Mouse (Mus musculus) midbrain, embryonic 13.5 days (tissue): Measurements from ENCODE around the gene Rhbdd2. TPM values are rescaled to one million over a fixed set of nuclear protein-coding genes. Genes with fewer than 3 reads are reported as not detected.

Experiments used
- ATAC-seq: fragments of 200-750 bp; cut with Nextera tagmentation; 2 replicates; pipeline ENCODE4 v1.8.0; 2017; ENCODE audit warnings: mild to moderate bottlenecking, moderate TSS enrichment, moderate library complexity
- H3K27ac ChIP-seq: fragments of 300-500 bp; sonication (generic); 2 replicates; pipeline ENCODE4 v1.5.1; 2015; ENCODE audit warnings: inconsistent platforms, mild to moderate bottlenecking, moderate library complexity
- H3K27me3 ChIP-seq: fragments of 300-500 bp; sonication (generic); 2 replicates; pipeline ENCODE4 v1.6.1; 2015; ENCODE audit warnings: mild to moderate bottlenecking, inconsistent platforms
- H3K36me3 ChIP-seq: fragments of 300-500 bp; sonication (generic); 2 replicates; pipeline ENCODE4 v1.6.1; 2015; ENCODE audit warnings: mild to moderate bottlenecking, inconsistent platforms
- H3K4me1 ChIP-seq: fragments of 300-500 bp; sonication (generic); replicated peaks from 2 replicates; pipeline ENCODE4 v1.6.1; 2015; ENCODE audit warnings: inconsistent platforms
- H3K4me2 ChIP-seq: fragments of 300-500 bp; sonication (generic); replicated peaks from 2 replicates; pipeline ENCODE4 v1.6.1; 2015; ENCODE audit warnings: moderate library complexity, mild to moderate bottlenecking, inconsistent platforms
- H3K4me3 ChIP-seq: fragments of 300-500 bp; sonication (generic); replicated peaks from 2 replicates; pipeline ENCODE4 v1.5.1; 2015; ENCODE audit warnings: mild to moderate bottlenecking, inconsistent platforms
- H3K9ac ChIP-seq: fragments of 300-500 bp; sonication (generic); replicated peaks from 2 replicates; pipeline ENCODE4 v1.6.1; 2015; ENCODE audit warnings: mild to moderate bottlenecking, inconsistent platforms
- H3K9me3 ChIP-seq: fragments of 300-500 bp; sonication (generic); 2 replicates; pipeline ENCODE4 v1.6.1; 2016; ENCODE audit warnings: mild to moderate bottlenecking, inconsistent platforms
- WGBS: fragments of 180-500 bp; shearing (Covaris S2); methylation state at CpG from one replicate; pipeline ENCODE4 v1.1.7; 2015; 5-methylcytosine and 5-hydroxymethylcytosine counted together
- polyA plus RNA-seq: library from polyadenylated mRNA; unstranded; fragments of >200 nt; fragmentation: Nextera tagmentation; extraction: Ambion mirVana; gene quantifications from 2 replicates; pipeline ENCODE4 v1.2.1, GENCODE M21; 2015

Gene Rhbdd2
- polyA plus RNA-seq, 1 experiment from 2014 or later: 88.3 TPM

GRCm38 (mm10) chr5:135628916-135629315 is 3.5 kb upstream of the Rhbdd2 start:
- Histone ChIP-seq H3K27ac (no peak overlapping the region), H3K27me3 (no peaks in the 10 kb centered on the region), H3K4me1 (peaks cover 8% of the 10 kb centered on the region), H3K4me2 (peak overlapping the region; percentile 13; the same call in 1 of the 2 replicates), H3K36me3 (no peaks in the 10 kb centered on the region), H3K9ac (no peak overlapping the region), H3K4me3 (no peak overlapping the region), H3K9me3 (no peaks in the 10 kb centered on the region)
- ATAC-seq: no peak
- 47% methylated on average over 10 of the region's 10 CpGs for WGBS

DNA sequence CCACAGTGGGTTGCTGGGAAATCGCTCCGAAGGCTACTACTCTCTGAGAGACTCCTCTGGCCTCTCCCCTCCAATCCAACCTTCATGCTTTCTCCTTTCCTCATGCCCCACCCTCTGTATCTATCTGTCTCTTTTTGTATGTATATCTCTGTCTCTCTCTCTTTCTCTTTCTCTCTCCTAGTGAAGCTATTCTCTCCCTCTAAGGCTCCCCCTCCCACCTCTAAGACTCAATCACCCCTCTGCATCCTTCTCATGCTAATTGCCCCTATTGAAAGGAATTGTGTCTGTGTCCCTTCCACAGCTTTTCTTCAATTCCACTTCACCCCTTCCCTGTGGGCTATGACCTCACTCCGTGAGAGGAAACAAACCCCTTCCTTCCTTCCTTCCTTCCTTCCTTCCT is 3.0 kb upstream of the Rhbdd2 start:
- 84% methylated on average over 3 of the region's 3 CpGs for WGBS
- H3K36me3 ChIP-seq: no peaks in the 10 kb centered on the region
- H3K27ac ChIP-seq: no peak overlapping the region
- H3K4me2 ChIP-seq: no peak overlapping the region
- H3K9me3 ChIP-seq: no peaks in the 10 kb centered on the region
- no peak for ATAC-seq
- H3K27me3 ChIP-seq: no peaks in the 10 kb centered on the region
- peaks cover 12% of the 10 kb centered on the region for H3K4me1 ChIP-seq
- H3K9ac ChIP-seq: no peak overlapping the region
- no peak overlapping the region for H3K4me3 ChIP-seq

DNA sequence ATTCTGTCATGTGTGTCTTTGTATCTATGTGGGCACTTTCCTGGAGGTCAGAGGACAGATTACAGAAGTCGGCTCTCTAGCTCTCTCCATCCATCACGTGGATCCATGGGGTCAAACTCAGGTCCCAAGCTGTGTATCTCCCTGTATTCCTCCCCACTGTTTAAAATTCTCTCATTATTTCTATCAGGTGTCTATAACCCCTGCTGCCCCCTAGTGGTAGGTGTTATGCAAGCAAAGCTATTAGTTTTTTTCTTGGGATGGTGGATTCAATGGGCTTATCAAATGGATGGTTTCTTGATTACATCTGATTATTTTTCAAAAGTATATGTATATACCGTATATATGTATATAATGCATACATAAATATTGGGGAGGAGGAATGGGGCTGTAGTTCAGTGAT is 1.8 kb upstream of the Rhbdd2 start:
- WGBS: 37% methylated on average over 3 of the region's 3 CpGs
- Histone ChIP-seq H3K9ac (no peak overlapping the region), H3K9me3 (no peaks in the 10 kb centered on the region), H3K36me3 (peaks cover 7% of the 10 kb centered on the region), H3K4me1 (peaks cover 12% of the 10 kb centered on the region), H3K4me3 (no peak overlapping the region), H3K27ac (no peak overlapping the region), H3K4me2 (no peak overlapping the region), H3K27me3 (no peaks in the 10 kb centered on the region)
- no peak for ATAC-seq

- peak overlapping the region; percentile 67 for H3K4me2 ChIP-seq
- no peaks in the 10 kb centered on the region for H3K27me3 ChIP-seq
- H3K4me1 ChIP-seq: peaks cover 12% of the 10 kb centered on the region
- peaks cover 28% of the 10 kb centered on the region for H3K36me3 ChIP-seq
- no peaks in the 10 kb centered on the region for H3K9me3 ChIP-seq
- peak; percentile 89 for ATAC-seq
- WGBS: 0% methylated on average over 20 of the region's 21 CpGs
- H3K27ac ChIP-seq: peak overlapping the region; percentile 93
- peak overlapping the region; percentile 79 for H3K4me3 ChIP-seq
- peak overlapping the region; percentile 85 for H3K9ac ChIP-seq
These were observed 353 bp downstream of the Rhbdd2 start for GRCm38 (mm10) chr5:135632797-135633144.

DNA sequence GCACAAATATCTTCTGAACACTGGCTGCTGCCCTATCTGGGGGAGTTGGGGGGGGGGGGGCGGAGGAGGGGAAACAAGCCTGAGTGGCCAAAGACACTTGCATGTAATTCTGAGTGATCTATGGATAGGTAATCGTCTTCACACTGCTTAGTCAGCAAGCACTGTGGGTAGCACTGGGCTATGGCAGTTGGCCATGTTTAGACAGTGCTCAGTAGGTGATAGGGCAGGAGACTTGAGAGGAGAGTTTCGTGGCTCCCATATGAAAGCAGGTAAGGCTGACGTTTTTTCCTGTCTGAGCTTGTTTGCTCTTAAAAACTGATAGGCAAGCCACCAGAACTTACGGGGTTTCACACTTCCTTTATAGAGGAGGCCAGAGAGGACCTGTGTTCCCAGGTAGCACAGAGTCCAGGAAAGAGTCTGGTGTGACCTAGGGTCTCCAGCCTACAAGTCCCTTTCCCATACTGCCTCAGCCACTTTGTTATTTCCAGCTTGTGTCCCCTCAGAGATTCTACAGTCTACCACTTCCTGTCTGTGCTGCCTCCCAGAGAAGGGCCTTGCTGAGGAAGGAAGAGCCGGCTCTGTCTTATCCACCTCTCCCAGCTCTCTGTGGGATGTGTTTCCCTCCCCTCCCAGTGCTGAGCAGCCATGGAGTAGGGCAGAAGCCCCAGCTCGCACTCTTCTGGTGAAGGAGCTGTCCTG is 7.5 kb downstream of the Rhbdd2 start:
- Histone ChIP-seq H3K4me1 (no peaks in the 10 kb centered on the region), H3K27me3 (no peaks in the 10 kb centered on the region), H3K4me3 (no peak overlapping the region), H3K9ac (no peak overlapping the region), H3K36me3 (peaks cover 82% of the 10 kb centered on the region), H3K4me2 (no peak overlapping the region), H3K9me3 (no peaks in the 10 kb centered on the region), H3K27ac (no peak overlapping the region; the same call in 1 of the 2 replicates)
- ATAC-seq: no peak
- 84% methylated on average over 7 of the region's 7 CpGs for WGBS

- WGBS: 86% methylated on average over 6 of the region's 6 CpGs
These were observed 8.0 kb downstream of the Rhbdd2 start for GRCm38 (mm10) chr5:135640459-135640789.

GRCm38 (mm10) chr5:135641028-135641427 is 8.6 kb downstream of the Rhbdd2 start:
- Histone ChIP-seq H3K27ac (no peak overlapping the region), H3K4me2 (no peak overlapping the region), H3K27me3 (no peaks in the 10 kb centered on the region), H3K36me3 (peaks cover 71% of the 10 kb centered on the region), H3K4me1 (no peaks in the 10 kb centered on the region), H3K4me3 (no peak overlapping the region), H3K9me3 (no peaks in the 10 kb centered on the region), H3K9ac (no peak overlapping the region)
- WGBS: 100% methylated on average over 1 of the region's 1 CpGs
- no peak for ATAC-seq

More at GRCm38 (mm10) chr5:135640459-135640789, 8.0 kb downstream of the Rhbdd2 start:
- no peak for ATAC-seq
- H3K9ac ChIP-seq: no peak overlapping the region
- peaks cover 77% of the 10 kb centered on the region for H3K36me3 ChIP-seq
- no peak overlapping the region for H3K4me3 ChIP-seq
- no peak overlapping the region for H3K4me2 ChIP-seq
- H3K27ac ChIP-seq: no peak overlapping the region
- H3K4me1 ChIP-seq: no peaks in the 10 kb centered on the region
- no peaks in the 10 kb centered on the region for H3K27me3 ChIP-seq
- H3K9me3 ChIP-seq: no peaks in the 10 kb centered on the region

DNA sequence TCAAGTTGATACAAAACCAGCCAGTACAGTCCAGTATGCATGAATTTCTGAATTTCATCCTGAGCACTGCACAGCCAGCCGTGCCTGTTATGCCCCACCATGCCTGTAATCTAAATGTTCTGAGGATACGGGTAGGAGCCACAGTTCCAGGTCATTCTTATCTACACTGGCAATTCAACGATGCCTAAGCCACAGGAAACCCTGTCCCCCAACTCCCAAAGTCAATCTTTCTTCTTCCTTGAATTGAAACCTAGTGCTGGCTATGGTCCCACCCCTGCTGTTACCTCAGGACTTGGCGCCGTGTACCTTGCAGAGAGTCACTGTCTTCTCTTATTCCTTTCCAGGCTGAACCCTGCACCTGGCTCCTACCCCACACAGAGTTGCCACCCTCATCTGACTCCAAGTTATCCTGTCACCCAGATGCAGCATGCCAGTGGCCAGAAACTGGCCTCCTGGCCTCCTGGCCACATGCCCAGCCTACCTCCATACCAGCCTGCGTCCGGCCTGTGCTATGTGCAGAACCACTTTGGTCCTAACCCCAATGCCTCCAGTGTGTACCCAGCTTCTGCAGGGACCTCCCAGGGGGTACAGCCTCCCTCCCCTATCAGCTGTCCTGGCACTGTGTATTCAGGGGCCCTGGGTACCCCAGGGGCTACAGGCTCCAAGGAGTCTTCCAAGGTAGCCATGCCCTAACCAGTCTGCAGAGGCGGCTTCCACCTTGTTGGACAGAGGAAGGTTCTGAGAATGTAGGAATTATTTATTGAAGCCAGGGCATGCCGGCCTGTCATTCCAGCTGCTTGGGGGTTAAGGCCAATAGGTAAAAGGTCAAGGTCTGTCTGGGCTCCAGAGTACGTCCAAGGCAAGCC is 10.5 kb downstream of the Rhbdd2 start:
- H3K36me3 ChIP-seq: peaks cover 53% of the 10 kb centered on the region
- no peaks in the 10 kb centered on the region for H3K4me1 ChIP-seq
- H3K4me2 ChIP-seq: no peak overlapping the region
- no peak for ATAC-seq
- H3K27ac ChIP-seq: no peak overlapping the region
- no peak overlapping the region for H3K9ac ChIP-seq
- 83% methylated on average over 10 of the region's 10 CpGs for WGBS
- H3K27me3 ChIP-seq: no peaks in the 10 kb centered on the region
- no peaks in the 10 kb centered on the region for H3K9me3 ChIP-seq
- H3K4me3 ChIP-seq: no peak overlapping the region

DNA sequence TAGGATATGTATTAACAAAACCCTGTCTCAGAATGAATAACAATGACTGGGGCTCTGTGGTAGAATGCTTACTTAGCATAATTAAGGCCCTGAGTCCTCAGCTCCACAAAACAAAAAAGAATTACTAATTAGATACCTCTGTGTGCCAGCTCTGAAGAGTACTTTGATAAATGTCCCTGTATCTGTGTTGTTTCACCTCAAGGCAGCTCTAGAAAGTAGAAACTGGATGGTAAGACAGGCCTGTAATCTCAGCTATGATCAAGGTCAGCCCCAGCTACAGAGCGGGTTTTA is 11.1 kb downstream of the Rhbdd2 start:
- Histone ChIP-seq H3K9ac (no peak overlapping the region), H3K36me3 (peaks cover 47% of the 10 kb centered on the region), H3K4me2 (no peak overlapping the region), H3K4me3 (no peak overlapping the region), H3K4me1 (no peaks in the 10 kb centered on the region), H3K27ac (no peak overlapping the region), H3K9me3 (no peaks in the 10 kb centered on the region), H3K27me3 (no peaks in the 10 kb centered on the region)
- 95% methylated on average over 1 of the region's 1 CpGs for WGBS
- no peak for ATAC-seq

DNA sequence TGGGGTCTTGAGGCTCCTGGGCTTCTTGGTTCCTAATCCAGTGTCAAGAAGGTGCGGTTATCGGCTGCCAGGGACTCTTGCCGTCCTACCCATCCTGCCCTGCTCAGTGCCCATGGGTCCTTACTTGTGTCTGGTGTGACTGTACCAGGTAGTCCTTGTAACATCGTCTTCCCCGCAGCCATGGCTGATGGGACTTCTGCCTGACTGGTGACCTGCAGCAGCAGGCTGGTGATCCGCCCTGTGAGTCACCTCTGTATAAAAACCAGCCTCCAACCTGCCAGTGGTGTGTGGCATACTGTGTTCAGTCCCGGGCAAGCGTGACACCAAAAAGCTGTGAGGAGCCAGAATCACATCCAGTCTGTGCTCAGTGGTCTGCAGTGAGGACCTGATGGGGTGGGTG is 11.5 kb downstream of the Rhbdd2 start:
- H3K4me2 ChIP-seq: no peak overlapping the region
- peaks cover 43% of the 10 kb centered on the region for H3K36me3 ChIP-seq
- no peaks in the 10 kb centered on the region for H3K27me3 ChIP-seq
- H3K27ac ChIP-seq: no peak overlapping the region
- no peaks in the 10 kb centered on the region for H3K9me3 ChIP-seq
- H3K9ac ChIP-seq: no peak overlapping the region
- 94% methylated on average over 8 of the region's 8 CpGs for WGBS
- no peak for ATAC-seq
- no peak overlapping the region for H3K4me3 ChIP-seq
- no peaks in the 10 kb centered on the region for H3K4me1 ChIP-seq

- H3K4me1 ChIP-seq: no peaks in the 10 kb centered on the region
- ATAC-seq: no peak
- H3K27ac ChIP-seq: no peak overlapping the region
- no peak overlapping the region for H3K4me2 ChIP-seq
- H3K9ac ChIP-seq: no peak overlapping the region
- H3K36me3 ChIP-seq: peaks cover 29% of the 10 kb centered on the region
- WGBS: 92% methylated on average over 5 of the region's 5 CpGs
- no peak overlapping the region for H3K4me3 ChIP-seq
- H3K9me3 ChIP-seq: no peaks in the 10 kb centered on the region
- no peaks in the 10 kb centered on the region for H3K27me3 ChIP-seq
These were observed 12.9 kb downstream of the Rhbdd2 start for GRCm38 (mm10) chr5:135645330-135645729.

- H3K4me3 ChIP-seq: no peak overlapping the region
- no peak overlapping the region for H3K27ac ChIP-seq
- H3K4me2 ChIP-seq: no peak overlapping the region
- no peak overlapping the region for H3K9ac ChIP-seq
- no peaks in the 10 kb centered on the region for H3K4me1 ChIP-seq
- H3K27me3 ChIP-seq: no peaks in the 10 kb centered on the region
- no peak for ATAC-seq
- peaks cover 22% of the 10 kb centered on the region for H3K36me3 ChIP-seq
- 90% methylated on average over 6 of the region's 6 CpGs for WGBS
- no peaks in the 10 kb centered on the region for H3K9me3 ChIP-seq
These were observed 13.6 kb downstream of the Rhbdd2 start for GRCm38 (mm10) chr5:135646038-135646437.
